Mouse (Mus musculus): Measurements from ENCODE around the gene Palm2.
A peak's percentile ranks its signal among the peaks of the same experiment; 100 is the strongest.

The Palm2 gene

DNA sequence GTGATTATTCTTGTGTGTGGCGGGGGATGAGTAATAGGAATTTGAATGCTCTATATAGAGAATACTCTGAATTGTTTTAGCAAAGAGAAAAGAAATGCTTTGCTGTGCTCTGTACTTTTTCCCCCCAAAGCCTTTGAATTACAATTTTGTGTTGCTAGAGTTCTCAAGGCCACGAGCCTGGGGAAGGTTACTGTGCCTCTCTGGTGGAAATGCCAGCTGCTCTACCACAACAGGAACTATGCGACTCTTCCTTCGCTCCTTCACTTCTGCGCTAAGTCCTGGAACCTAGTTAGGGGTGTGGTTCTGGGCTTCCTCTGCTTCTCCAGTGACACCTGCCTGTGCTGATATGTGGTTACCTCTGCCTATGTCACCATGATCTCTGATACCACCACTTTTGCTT is 178.7 kb downstream of the Palm2 start:
- DNase-seq (ENCODE audit: low spot score in 2 of 2), result no peak

GRCm38 (mm10) chr4:57614686-57615085 is 180.6 kb downstream of the Palm2 start:
- DNase-seq (ENCODE audit: low spot score in 2 of 2), result no peak

- DNase-seq (ENCODE audit: low spot score in 2 of 2), result peak in 1 of 2 experiments; percentile 35
Measured at GRCm38 (mm10) chr4:57618743-57619142, 184.7 kb downstream of the Palm2 start.

GRCm38 (mm10) chr4:57622816-57623215 is 188.8 kb downstream of the Palm2 start:
- peak; percentile 55 to 56 for DNase-seq (ENCODE audit: low spot score in 2 of 2)

- DNase-seq (ENCODE audit: low spot score in 2 of 2), result no peak
Measured at GRCm38 (mm10) chr4:57624819-57625218, 190.8 kb downstream of the Palm2 start.

GRCm38 (mm10) chr4:57625306-57625705 is 191.3 kb downstream of the Palm2 start:
- no peak for DNase-seq (ENCODE audit: low spot score in 2 of 2)

- DNase-seq (ENCODE audit: low spot score in 2 of 2), result no peak
Measured at GRCm38 (mm10) chr4:57625756-57626155, 191.7 kb downstream of the Palm2 start.

DNA sequence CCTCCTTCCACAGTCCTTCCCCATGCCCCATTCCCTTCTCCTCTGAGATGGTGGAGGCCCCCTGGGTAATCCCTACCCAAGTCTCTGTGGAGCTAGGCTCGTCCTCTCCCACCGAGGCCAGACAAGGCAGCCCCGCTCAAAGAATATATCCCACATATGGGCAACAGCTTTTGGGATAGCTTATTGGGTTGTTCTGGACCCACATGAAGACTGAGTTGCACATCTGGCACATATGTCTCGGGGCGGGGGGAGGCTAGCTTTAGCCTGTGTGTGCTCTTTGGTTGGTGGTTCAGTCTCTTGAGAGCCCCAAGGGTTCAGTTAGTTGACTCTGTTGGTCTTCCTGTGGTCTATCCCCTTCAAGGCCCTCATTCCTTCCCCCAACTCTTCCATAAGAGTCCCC is 192.9 kb downstream of the Palm2 start:
- no peak for DNase-seq (ENCODE audit: low spot score in 2 of 2)

GRCm38 (mm10) chr4:57632386-57632785 is 198.3 kb downstream of the Palm2 start:
- no peak for DNase-seq (ENCODE audit: low spot score in 2 of 2)

- DNase-seq (ENCODE audit: low spot score in 2 of 2), result no peak
Measured at GRCm38 (mm10) chr4:57633052-57633451, 199.0 kb downstream of the Palm2 start.

- DNase-seq (ENCODE audit: low spot score in 2 of 2), result no peak
Measured at GRCm38 (mm10) chr4:57634956-57635355, 200.9 kb downstream of the Palm2 start.

DNA sequence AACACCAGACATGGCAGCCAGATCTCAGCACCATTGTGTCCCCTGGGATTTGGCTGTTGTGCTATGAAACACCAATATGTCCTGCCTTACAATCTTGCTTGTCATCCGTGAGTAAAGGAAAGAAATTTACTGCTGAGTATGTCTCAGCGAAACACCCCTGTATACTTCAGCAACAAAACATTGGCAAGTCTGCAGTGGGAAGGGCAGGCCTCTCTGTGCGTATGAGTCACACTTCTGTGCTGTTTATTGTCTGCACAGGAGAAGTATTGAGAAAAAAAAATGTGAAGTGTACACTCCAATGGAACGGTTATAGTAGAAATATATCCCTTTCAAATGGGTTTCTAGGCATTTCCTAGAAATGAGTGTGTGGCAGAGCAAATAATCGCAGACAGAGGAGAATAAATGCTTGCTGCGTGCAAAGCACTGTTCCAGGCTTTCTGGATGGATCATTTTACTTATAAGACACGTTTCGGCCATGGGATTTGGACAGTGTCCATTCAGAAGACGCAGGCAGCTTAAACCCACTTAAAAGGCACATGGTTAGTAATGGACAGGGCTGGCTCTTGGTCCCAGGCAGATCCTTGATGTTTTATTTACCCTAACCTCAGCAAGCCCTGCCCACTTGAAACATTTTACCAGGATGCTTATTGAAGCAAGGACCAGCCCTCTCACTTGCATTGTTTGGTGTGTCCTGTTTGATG is 202.9 kb downstream of the Palm2 start:
- no peak for DNase-seq (ENCODE audit: low spot score in 2 of 2)

DNA sequence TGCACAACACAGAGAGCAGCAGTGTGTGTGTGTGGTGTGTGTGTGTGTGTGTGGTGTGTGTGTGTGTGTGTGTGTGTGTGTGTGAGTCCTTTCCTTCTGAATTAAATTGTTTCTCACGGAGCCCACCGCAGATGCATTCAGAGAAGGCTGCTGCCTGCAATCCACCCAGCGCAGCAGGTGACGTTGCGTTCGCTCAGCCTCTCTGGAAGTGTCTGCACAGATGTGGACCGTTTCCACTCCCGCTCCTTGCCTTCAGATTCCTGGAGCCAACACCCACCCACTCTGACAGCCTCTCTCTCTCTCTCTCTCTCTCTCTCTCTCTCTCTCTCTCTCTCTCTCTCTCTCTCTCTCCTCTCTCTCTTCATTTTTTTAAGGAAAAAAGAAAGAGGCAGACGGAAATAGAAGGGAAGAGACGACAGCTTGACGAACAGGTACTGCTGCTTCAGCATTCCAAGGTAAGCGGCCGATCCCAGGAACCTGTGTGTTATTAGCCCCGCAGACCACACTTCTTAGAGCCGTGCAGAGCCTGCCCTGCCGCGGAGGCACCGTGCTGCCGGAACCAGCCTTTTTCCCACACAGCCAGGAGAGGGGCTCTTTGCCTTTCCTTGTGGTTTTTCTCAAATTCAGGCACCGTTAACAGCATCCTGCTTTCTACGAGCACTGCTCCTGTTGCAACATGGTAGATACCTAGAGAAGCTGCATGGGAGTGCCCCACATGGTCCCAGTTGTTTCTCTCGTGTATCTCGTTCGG is 203.8 kb downstream of the Palm2 start:
- DNase-seq (ENCODE audit: low spot score in 2 of 2), result no peak

- DNase-seq (ENCODE audit: low spot score in 2 of 2), result no peak
Measured at GRCm38 (mm10) chr4:57638941-57639340, 204.9 kb downstream of the Palm2 start.

GRCm38 (mm10) chr4:57640222-57640621 is 206.2 kb downstream of the Palm2 start:
- no peak for DNase-seq (ENCODE audit: low spot score in 2 of 2)

- no peak for DNase-seq (ENCODE audit: low spot score in 2 of 2)
Measured at GRCm38 (mm10) chr4:57640971-57641370, 206.9 kb downstream of the Palm2 start.

GRCm38 (mm10) chr4:57650994-57651393 is 216.9 kb downstream of the Palm2 start:
- DNase-seq (ENCODE audit: low spot score in 2 of 2), result no peak

GRCm38 (mm10) chr4:57651547-57651946 is 217.5 kb downstream of the Palm2 start:
- DNase-seq (ENCODE audit: low spot score in 2 of 2), result no peak

GRCm38 (mm10) chr4:57652185-57652904 is 218.3 kb downstream of the Palm2 start:
- no peak for DNase-seq (ENCODE audit: low spot score in 2 of 2)

GRCm38 (mm10) chr4:57655966-57656365 is 221.9 kb downstream of the Palm2 start:
- no peak for DNase-seq (ENCODE audit: low spot score in 2 of 2)

- no peak for DNase-seq (ENCODE audit: low spot score in 2 of 2)
Measured at GRCm38 (mm10) chr4:57656388-57656787, 222.3 kb downstream of the Palm2 start.

GRCm38 (mm10) chr4:57656861-57657260 is 222.8 kb downstream of the Palm2 start:
- no peak for DNase-seq (ENCODE audit: low spot score in 2 of 2)

GRCm38 (mm10) chr4:57660470-57660869 is 226.4 kb downstream of the Palm2 start:
- DNase-seq (ENCODE audit: low spot score in 2 of 2), result no peak
